Mouse (Mus musculus) intestine, embryonic 16.5 days (tissue): ENCODE data around the gene Nfrkb. TPM values are rescaled to one million over a fixed set of nuclear protein-coding genes. Genes with fewer than 3 reads are reported as not detected.

Source experiments
- ATAC-seq: fragments of 200-750 bp; cut with Nextera tagmentation; 2 replicates; pipeline ENCODE4 v1.8.0; 2017; ENCODE audit warnings: moderate TSS enrichment, moderate library complexity
- H3K27ac ChIP-seq: fragments of 300-500 bp; sonication (generic); 2 replicates; pipeline ENCODE4 v1.5.1; 2014; ENCODE audit warnings: mild to moderate bottlenecking, low read length
- H3K27me3 ChIP-seq: fragments of 300-500 bp; sonication (generic); replicated peaks from 2 replicates; pipeline ENCODE4 v1.6.1; 2014; ENCODE audit warnings: low read length, control low read depth, mixed read lengths; ENCODE audit not compliant: control insufficient read depth, insufficient read depth
- H3K36me3 ChIP-seq: fragments of 300-500 bp; sonication (generic); 2 replicates; pipeline ENCODE4 v1.6.1; 2014; ENCODE audit warnings: low read length, control low read depth; ENCODE audit not compliant: control insufficient read depth, insufficient read depth
- H3K4me1 ChIP-seq: fragments of 300-500 bp; sonication (generic); 2 replicates; pipeline ENCODE4 v1.6.1; 2014; ENCODE audit warnings: low read length, control low read depth, mixed read lengths; ENCODE audit not compliant: control insufficient read depth, insufficient read depth
- H3K4me2 ChIP-seq: fragments of 300-500 bp; sonication (generic); 2 replicates; pipeline ENCODE4 v1.6.1; 2014; ENCODE audit warnings: low read depth, low read length, control low read depth
- H3K4me3 ChIP-seq: fragments of 300-500 bp; sonication (generic); 2 replicates; pipeline ENCODE4 v1.5.1; 2014; ENCODE audit warnings: mild to moderate bottlenecking, low read length
- H3K9ac ChIP-seq: fragments of 300-500 bp; sonication (generic); 2 replicates; pipeline ENCODE4 v1.6.1; 2014; ENCODE audit warnings: low read depth, low read length
- H3K9me3 ChIP-seq: fragments of 300-500 bp; sonication (generic); 2 replicates; pipeline ENCODE4 v1.6.1; 2016; ENCODE audit warnings: low read length, control low read depth; ENCODE audit not compliant: control insufficient read depth
- WGBS: fragments of 180-500 bp; shearing (Covaris S2); extraction: QIAGEN DNeasy Blood & Tissue Kit; methylation state at CpG from one replicate; pipeline ENCODE4 v1.1.7; 2014; 5-methylcytosine and 5-hydroxymethylcytosine counted together
- polyA plus RNA-seq: library from polyadenylated mRNA; unstranded; fragments of >200 nt; fragmentation: Nextera tagmentation; extraction: Ambion mirVana; gene quantifications from 2 replicates; pipeline ENCODE4 v1.2.1, GENCODE M21; 2015

The Nfrkb gene
- polyA plus RNA-seq, 1 experiment from 2014 or later: 15.8 TPM

DNA sequence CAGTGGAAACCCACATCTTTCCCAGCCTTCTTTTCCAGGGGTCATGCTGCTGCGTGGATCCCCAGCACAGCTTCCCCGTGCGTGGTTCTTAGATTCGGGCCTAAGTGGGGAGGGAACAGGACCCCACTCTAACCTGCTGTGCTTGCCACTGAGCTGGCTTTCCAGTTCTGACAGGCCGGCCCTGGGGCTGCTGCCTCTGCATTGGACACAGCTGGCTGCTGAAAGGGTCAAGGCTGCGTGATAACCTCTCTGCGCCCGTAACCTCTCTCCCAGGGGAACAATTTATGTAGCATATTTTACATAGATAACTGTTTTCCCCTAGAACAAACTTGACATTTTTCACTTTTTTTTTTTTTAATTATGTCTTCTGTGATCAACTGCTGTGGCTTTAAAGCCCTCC, 20.9 kb upstream of the Nfrkb start:
- Histone ChIP-seq H3K4me3 (no peak overlapping the region), H3K27ac (no peak overlapping the region), H3K27me3 (no peaks in the 10 kb centered on the region), H3K4me2 (no peak overlapping the region), H3K36me3 (peaks cover 9% of the 10 kb centered on the region; the same call in 1 of the 2 replicates), H3K9ac (no peak overlapping the region), H3K4me1 (no peaks in the 10 kb centered on the region), H3K9me3 (no peaks in the 10 kb centered on the region)
- ATAC-seq: no peak
- WGBS: 66% methylated on average over 8 of the region's 8 CpGs

DNA sequence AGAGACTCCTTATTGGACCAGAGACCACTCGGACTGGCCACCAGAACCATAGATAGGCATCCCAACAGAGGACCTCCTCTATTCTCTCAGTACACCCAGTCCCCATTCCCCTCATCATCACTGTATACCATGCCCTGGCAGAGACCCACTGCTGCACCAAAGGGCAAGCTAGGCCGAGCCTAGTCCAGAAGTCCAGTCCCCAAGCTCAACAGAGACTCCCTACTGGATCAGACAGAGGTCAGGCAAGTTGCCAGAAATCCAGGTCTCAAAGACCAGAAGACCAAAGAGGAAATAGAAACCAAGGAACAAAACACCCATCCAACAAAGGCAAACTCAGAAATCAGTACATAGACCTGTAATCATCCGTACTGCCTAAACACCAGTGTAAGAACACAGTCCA, 14.3 kb upstream of the Nfrkb start:
- no peak for ATAC-seq
- Histone ChIP-seq H3K27ac (no peak overlapping the region), H3K4me3 (no peak overlapping the region), H3K9ac (no peak overlapping the region), H3K36me3 (0 out of 2 replicates have a peak, but pooled peaks cover 7% of the 10 kb centered on the region), H3K4me1 (no peaks in the 10 kb centered on the region), H3K4me2 (no peak overlapping the region), H3K9me3 (no peaks in the 10 kb centered on the region), H3K27me3 (no peaks in the 10 kb centered on the region)
- 92% methylated on average over 3 of the region's 3 CpGs for WGBS

DNA sequence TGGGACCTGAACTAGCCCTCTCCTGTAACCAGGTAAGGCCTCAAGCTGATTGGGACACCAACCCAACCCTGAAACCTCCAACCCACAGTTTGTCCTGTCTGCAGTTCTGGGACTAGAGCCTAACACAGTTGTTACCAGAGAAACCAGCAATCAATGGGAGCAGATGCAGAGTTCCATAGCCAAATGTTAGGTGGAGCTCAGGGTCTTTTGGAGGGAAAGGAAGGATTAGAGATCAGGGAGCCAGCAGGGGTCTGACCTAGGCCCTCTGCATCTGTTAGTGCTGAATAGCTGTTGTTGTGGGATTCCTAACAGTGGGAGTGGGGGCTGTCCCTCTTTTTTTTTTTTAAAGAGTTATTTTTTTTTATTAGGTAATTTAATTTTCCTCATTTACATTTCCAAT, 9.3 kb upstream of the Nfrkb start:
- H3K9me3 ChIP-seq: no peaks in the 10 kb centered on the region
- H3K9ac ChIP-seq: no peak overlapping the region
- no peaks in the 10 kb centered on the region for H3K4me1 ChIP-seq
- no peak overlapping the region for H3K4me3 ChIP-seq
- no peaks in the 10 kb centered on the region for H3K27me3 ChIP-seq
- no peak overlapping the region for H3K27ac ChIP-seq
- H3K36me3 ChIP-seq: 0 out of 2 replicates have a peak, but pooled peaks cover 3% of the 10 kb centered on the region
- H3K4me2 ChIP-seq: no peak overlapping the region
- no peak for ATAC-seq

DNA sequence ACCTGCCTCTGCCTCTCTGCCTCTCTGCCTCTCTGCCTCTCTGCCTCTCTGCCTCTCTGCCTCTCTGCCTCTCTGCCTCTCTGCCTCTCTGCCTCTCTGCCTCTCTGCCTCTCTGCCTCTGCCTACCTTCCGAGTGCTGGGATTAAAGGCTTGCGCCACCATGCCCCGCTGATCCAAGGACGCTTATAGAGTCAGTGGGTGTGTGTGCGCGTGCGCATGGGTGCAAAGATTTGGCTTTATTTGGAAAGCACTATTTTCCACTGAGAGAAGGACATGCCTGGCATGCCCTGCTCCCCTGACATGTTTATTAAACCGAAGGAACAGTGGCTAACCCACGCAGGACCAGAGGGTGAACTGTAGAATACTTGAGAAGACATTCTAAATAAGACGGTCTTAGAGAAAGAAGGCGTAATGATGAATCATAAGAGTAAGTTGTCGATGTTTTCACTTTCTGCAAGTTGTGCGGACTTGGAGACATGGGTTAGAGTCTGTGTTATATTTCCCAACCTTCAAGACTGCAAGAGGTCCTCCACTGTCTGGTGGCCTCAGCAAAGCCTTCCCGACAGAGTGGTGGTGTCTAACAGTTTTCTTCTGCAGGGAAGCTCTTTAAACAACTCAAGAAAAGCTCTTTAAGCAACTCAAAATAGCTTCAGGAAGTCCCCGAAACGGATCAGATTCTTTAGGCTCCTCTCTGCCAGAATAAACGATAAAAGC, 1.0 kb upstream of the Nfrkb start:
- WGBS: 80% methylated on average over 17 of the region's 17 CpGs
- Histone ChIP-seq H3K27ac (no peak overlapping the region), H3K9me3 (no peaks in the 10 kb centered on the region), H3K36me3 (no peaks in the 10 kb centered on the region), H3K9ac (0 out of 2 replicates have a peak overlapping the region, but pooled peaks have one; percentile 90), H3K27me3 (no peaks in the 10 kb centered on the region), H3K4me3 (no peak overlapping the region), H3K4me2 (peak overlapping the region; percentile 51; the same call in 1 of the 2 replicates), H3K4me1 (peaks cover 8% of the 10 kb centered on the region)
- no peak for ATAC-seq

DNA sequence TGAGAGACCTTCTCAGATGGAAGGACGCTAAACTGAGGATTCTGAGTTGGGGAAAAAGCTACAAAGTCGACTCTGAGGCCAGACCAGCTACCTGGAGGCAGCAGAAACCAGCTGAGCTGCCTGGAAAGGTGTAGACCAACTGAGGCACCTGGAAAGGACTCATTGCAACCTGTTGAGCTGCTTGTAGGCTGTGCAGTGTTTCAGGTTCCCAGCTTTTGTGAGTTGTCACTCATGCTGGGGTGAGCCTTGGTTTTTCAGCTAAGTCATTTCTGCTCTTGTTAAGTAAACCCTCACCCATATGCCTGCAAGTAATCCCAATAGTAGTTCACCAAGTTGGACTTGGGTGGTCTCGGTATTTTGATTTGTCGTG, 507 bp upstream of the Nfrkb start:
- Histone ChIP-seq H3K4me3 (peak overlapping the region; percentile 73), H3K9me3 (no peaks in the 10 kb centered on the region), H3K27me3 (no peaks in the 10 kb centered on the region), H3K4me2 (peak overlapping the region; percentile 51), H3K36me3 (no peaks in the 10 kb centered on the region), H3K4me1 (peaks cover 8% of the 10 kb centered on the region), H3K9ac (peak overlapping the region; percentile 90), H3K27ac (no peak overlapping the region)
- WGBS: 26% methylated on average over 4 of the region's 4 CpGs
- ATAC-seq: peak; percentile 58

DNA sequence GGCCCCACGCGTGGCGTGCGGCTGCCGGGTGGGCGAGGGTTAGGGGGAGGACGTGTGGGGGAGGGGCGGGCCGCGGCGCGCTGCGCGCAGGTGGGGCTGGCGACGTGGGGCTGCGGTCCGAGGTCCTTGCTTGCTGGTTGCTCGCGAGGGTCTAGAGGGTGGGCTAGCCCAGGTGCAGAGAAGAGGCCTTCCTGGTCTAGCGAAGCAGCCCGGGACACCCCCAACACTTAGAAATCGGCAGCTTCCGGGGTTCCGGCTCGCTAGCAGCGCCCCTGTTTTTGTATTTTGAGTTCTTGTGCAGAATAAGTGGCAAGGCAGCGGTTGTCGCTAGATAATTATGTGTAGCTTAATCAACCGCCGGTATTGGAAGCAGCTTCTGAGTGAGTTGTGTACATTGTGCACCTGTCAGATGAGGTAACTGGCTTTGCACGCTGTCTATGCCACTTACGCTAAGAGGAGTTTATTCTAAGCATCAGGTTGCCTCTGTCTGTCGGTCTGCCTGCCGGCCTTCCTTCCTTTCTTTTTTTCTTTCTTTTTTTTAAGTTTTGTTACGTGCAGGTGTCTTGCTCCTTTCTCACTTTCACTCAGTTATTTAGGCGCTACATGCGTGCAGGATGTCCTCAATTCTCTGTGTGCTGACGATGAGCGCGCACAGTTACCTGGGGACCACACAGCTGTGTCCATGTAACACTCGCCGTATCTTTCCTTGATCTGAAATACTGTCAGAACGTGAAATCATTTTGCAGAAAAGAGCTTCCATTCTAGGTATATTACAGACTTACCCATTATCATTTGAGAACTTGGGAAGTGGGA, 582 bp downstream of the Nfrkb start:
- Histone ChIP-seq H3K9me3 (no peaks in the 10 kb centered on the region), H3K27me3 (no peaks in the 10 kb centered on the region), H3K4me3 (peak overlapping the region; percentile 73), H3K27ac (peak overlapping the region; percentile 51), H3K36me3 (no peaks in the 10 kb centered on the region), H3K4me1 (peaks cover 8% of the 10 kb centered on the region), H3K9ac (peak overlapping the region; percentile 90), H3K4me2 (peak overlapping the region; percentile 70)
- 5% methylated on average over 43 of the region's 44 CpGs for WGBS
- peak; percentile 75 for ATAC-seq

DNA sequence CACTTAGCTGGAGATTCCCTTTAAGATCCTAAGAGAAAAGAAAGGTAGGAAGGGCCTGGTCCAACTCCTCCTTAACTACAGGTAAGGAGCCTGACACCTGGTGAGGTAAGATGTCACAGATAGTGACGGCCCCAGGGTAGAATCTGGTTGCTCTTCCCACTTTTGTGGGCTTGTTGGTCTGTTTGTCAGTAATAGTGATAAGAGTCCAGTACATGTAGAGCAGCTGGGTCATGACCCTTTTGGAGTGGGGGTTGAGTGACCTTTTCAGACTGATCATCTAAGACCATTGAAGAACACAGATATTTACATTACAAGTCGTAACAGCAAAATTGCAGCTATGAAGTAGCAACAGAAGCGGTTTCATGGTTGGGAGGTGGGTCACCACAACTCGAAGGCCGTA, 1.2 kb downstream of the Nfrkb start:
- Histone ChIP-seq H3K9me3 (no peaks in the 10 kb centered on the region), H3K36me3 (no peaks in the 10 kb centered on the region), H3K4me2 (peak overlapping the region; percentile 70), H3K27me3 (no peaks in the 10 kb centered on the region), H3K27ac (no peak overlapping the region), H3K9ac (peak overlapping the region; percentile 90), H3K4me1 (peaks cover 8% of the 10 kb centered on the region), H3K4me3 (peak overlapping the region; percentile 73)
- 75% methylated on average over 5 of the region's 5 CpGs for WGBS
- ATAC-seq: no peak

DNA sequence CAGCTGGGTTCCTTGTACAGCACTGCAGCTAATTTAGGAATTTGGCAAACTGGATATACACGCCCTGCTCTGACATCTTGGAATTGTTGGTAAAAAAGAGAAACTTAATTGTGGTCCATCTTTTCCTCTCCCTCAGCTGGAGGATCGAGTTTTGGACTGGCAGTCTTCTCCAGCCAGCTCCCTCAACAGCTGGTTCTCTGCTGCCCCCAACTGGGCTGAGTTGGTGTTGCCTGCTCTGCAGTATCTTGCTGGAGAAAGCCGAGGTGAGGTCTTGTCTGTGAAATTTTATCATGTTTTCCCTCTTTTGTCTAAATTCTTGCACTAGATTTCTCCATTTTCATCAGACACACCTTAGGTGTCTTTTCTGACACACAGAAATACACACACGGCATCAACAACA, 14.4 kb downstream of the Nfrkb start:
- H3K36me3 ChIP-seq: peaks cover 30% of the 10 kb centered on the region
- no peak overlapping the region for H3K4me3 ChIP-seq
- H3K9ac ChIP-seq: no peak overlapping the region
- H3K27me3 ChIP-seq: no peaks in the 10 kb centered on the region
- no peak overlapping the region for H3K27ac ChIP-seq
- WGBS: 46% methylated on average over 4 of the region's 4 CpGs
- H3K9me3 ChIP-seq: no peaks in the 10 kb centered on the region
- H3K4me1 ChIP-seq: no peaks in the 10 kb centered on the region
- no peak for ATAC-seq
- H3K4me2 ChIP-seq: no peak overlapping the region

DNA sequence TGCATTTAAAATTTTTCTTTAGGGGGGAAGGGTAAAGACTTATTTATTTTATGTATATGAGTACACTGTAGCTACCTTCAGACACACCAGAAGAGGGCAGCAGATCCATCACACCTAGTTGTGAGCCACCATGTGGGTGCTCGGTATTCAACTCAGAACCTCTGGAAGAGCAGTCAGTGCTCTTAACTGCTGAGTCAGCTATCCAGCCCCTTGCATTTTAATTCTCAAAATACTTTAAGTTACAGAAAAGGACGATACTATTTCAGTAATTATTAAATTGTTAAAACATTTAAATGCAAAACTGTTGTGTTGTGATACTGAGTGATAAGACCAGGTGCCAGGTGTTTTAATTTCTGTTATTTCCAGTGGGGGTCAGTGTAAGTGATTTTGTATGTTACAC, 18.3 kb downstream of the Nfrkb start:
- H3K36me3 ChIP-seq: peaks cover 21% of the 10 kb centered on the region
- H3K4me3 ChIP-seq: no peak overlapping the region
- no peaks in the 10 kb centered on the region for H3K9me3 ChIP-seq
- 84% methylated on average over 2 of the region's 2 CpGs for WGBS
- H3K27me3 ChIP-seq: no peaks in the 10 kb centered on the region
- H3K27ac ChIP-seq: no peak overlapping the region
- H3K9ac ChIP-seq: no peak overlapping the region
- H3K4me1 ChIP-seq: no peaks in the 10 kb centered on the region
- H3K4me2 ChIP-seq: no peak overlapping the region
- no peak for ATAC-seq
